Mouse (Mus musculus) fat pad, adult 2 months (tissue): ENCODE measurements around the gene Abcb4.
"Not testable (repeated sequence)": the region's sequence is repeated elsewhere in the genome, so short reads cannot be mapped to it uniquely, and the experiment has no call there.

ENCODE experiments used
- DNase-seq: peaks from one replicate; pipeline ENCODE4 v3.0.0-alpha.2; 2011; ENCODE audit warnings: low read depth, low spot score; ENCODE audit errors: extremely low read depth

The Abcb4 gene

GRCm38 (mm10) chr5:8904539-8904938 lies 11.0 kb downstream of the Abcb4 start:
- no peak for DNase-seq

DNA sequence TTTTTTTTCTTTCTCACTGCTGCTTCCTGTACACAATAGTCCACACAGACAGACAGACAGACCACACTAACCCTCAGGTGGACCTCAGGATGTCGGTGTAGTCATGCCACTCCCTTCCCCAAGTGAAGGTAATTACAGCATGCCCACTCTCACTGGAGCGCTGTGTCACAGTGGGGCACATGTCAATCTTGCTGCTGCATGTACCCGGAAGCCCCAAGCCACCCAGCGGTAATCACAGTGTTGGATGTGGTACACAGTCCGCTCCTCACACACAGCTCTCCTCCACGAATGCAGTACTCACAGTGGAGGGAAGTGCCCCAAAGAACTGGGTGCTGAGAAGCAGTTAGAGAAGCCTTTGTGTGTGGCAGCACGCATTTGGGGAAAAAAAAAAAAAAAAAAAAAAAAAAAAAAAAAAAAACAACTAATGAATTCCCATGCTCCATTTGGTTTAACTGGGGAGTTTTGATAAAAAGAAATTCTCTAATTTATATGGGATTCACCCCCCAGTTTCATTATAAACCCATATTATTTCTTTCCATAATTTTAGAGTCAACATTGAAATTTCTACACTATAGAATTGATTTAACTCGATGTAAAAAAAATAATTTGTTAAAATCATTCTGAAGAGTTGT lies 18.2 kb downstream of the Abcb4 start:
- DNase-seq: no peak

DNA sequence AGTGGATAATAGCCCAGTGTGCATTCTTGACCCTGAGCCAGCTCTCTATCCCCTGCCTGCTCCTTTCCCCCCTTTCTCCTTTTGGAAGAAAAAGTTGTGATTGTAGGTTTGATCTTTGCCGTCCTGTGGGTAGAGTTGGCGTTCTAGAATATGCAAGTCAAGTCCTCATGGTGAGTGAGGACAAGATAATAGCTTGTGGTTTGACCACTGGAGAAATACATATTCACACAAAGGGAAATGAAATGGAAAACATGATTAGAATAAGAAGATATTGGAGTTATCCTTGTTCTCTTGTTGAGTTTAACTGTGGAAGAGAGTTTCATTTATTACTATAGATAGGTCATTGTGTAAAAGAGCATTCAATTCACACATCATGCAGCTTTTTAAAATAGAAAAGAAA lies 22.9 kb downstream of the Abcb4 start:
- no peak for DNase-seq

GRCm38 (mm10) chr5:8917069-8917468 lies 23.6 kb downstream of the Abcb4 start:
- DNase-seq: no peak

DNA sequence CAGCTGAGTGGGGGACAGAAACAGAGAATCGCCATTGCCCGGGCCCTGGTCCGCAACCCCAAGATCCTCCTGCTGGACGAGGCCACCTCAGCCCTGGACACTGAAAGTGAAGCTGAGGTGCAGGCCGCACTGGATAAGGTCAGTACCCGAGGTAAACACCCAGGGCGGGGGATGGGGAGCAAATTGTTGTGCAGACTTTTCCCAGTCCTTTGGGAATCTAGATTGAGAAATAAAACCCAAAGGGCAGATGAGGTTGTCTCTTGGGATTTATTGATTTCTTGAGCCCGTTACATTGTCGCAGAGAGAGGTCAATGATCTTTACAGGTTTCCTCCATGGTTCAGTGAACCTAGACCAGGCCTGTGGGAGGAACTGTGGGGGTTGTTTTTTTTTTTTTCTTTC lies 34.9 kb downstream of the Abcb4 start:
- DNase-seq: no peak

DNA sequence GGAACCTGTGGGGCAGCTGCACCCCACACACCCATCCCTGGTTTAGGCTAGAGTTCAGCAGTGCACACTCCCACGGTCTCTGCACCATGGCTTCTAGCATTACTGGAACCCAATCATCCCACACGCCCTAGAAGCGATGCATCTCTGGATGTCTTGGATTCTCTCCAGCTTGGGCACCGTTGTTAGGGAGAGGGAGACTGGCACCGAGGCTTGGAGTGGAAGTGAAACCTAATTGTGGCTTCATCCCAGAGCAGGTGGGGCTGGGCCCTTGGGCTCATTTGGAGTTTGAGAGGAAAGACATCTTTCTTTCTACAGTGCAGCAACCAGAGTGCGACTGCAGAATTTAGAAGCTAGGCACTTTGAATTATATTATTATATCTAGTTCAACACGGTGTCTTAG lies 44.4 kb downstream of the Abcb4 start:
- no peak for DNase-seq

DNA sequence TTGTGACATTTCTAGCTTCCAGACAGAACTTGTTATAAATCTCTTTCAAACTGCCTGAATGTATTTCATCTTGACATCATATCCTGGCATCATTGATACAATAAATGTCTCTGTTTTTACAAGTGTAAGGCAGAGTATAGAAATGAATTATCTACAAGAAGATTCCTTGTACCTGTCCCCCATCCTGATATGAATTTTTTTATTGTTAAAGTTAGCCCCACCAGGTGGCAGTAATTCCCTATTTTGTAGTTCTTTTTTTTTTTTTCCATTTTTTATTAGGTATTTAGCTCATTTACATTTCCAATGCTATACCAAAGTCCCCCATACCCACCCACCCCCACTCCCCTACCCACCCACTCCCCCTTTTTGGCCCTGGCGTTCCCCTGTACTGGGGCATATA lies 47.7 kb downstream of the Abcb4 start:
- not testable (repeated sequence) for DNase-seq

DNA sequence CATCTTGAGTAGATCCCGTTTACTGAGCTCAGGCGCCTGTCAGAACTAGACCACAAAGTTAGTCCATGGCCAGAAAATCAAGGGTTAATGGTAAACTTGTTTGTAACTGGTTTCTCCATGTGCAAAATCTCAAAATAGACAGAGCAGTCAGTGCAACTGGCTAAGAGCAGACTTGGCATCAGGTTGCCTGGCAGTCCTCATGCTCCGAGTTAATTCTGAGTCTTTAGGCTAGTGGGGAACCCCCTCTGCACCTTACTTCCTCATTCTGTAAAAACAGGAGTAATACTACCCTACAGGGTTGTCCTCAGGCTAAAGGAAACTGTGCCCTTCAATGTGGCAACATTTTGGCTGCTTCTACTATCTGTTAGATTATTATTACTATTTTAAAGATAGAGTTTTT lies 50.3 kb downstream of the Abcb4 start:
- no peak for DNase-seq

- DNase-seq: no peak
Observed at GRCm38 (mm10) chr5:8947423-8948110, 54.0 kb downstream of the Abcb4 start.

- no peak for DNase-seq
Observed at GRCm38 (mm10) chr5:8953660-8954059, 60.1 kb downstream of the Abcb4 start.

GRCm38 (mm10) chr5:8955544-8955943 lies 62.0 kb downstream of the Abcb4 start:
- no peak for DNase-seq

- DNase-seq: no peak
Observed at GRCm38 (mm10) chr5:8960534-8960933, 67.0 kb downstream of the Abcb4 start.

DNA sequence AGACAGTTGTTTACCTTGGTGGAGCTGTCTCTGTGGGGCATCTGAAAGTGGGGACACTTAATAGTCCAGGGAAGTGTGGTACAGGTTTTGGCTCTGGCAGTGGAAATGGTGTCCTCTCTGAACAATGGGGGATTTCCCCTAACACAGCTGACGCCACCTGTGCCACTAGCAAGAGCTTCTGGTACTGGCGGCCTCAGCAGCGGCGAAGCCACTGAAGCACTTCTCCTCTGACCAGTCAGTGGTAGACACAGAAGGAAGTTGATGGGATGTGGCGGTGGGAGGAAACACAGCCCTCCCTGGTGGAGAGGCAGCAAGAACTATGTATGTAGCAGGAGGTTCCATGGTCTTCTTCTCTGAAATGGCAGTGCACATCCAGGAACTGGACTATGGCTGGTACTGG lies 71.0 kb downstream of the Abcb4 start:
- no peak for DNase-seq

DNA sequence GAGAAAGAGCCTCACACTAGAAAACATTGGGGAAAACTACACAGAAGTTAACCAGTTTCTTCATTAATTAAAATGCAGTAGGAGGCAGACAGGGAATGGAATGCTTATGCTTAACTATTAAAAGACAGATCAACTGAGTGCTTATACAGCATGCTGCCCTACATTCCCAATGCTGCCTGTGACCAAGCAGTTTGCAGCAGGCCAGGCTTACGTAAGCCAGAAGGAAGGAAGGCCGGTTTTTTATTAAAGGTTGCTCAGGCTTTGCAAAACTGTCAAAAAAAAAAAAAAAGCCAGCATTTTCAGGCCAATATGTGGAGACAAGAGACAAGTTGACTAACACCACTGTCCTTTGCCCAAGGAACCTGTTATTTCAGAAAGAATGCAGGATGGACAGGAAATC lies 77.2 kb downstream of the Abcb4 start:
- no peak for DNase-seq

- DNase-seq: no peak
Observed at GRCm38 (mm10) chr5:8972355-8972754, 78.8 kb downstream of the Abcb4 start.

GRCm38 (mm10) chr5:8974721-8975120 lies 81.2 kb downstream of the Abcb4 start:
- no peak for DNase-seq

GRCm38 (mm10) chr5:8985470-8985869 lies 92.0 kb downstream of the Abcb4 start:
- no peak for DNase-seq

- DNase-seq: no peak
Observed at GRCm38 (mm10) chr5:8987925-8988324, 94.4 kb downstream of the Abcb4 start.

GRCm38 (mm10) chr5:8990526-8990925 lies 97.0 kb downstream of the Abcb4 start:
- no peak for DNase-seq

- no peak for DNase-seq
Observed at GRCm38 (mm10) chr5:8991626-8992025, 98.1 kb downstream of the Abcb4 start.

GRCm38 (mm10) chr5:8995966-8996685 lies 102.6 kb downstream of the Abcb4 start:
- no peak for DNase-seq
